Mouse (Mus musculus) stomach, embryonic 15.5 days (tissue): ENCODE measurements at regions not wholly inside any gene's neighbourhood (a gene's known extent, or its start where the extent isn't known, plus 50 kb on each side); places are given as distances from the start of the nearest gene placed in this dataset.

Experiments
- ATAC-seq: fragments of 200-750 bp; cut with Nextera tagmentation; 2 replicates; pipeline ENCODE4 v1.8.0; 2017; ENCODE audit warnings: low read depth, moderate number of reproducible peaks, moderate TSS enrichment; ENCODE audit not compliant: insufficient read depth, low FRiP score
- H3K27ac ChIP-seq: fragments of 300-500 bp; sonication (generic); 2 replicates; pipeline ENCODE4 v1.5.1; 2015; ENCODE audit warnings: mild to moderate bottlenecking, inconsistent platforms
- H3K27me3 ChIP-seq: fragments of 300-500 bp; sonication (generic); replicated peaks from 2 replicates; pipeline ENCODE4 v1.6.1; 2015; ENCODE audit warnings: inconsistent platforms
- H3K36me3 ChIP-seq: fragments of 300-500 bp; sonication (generic); 2 replicates; pipeline ENCODE4 v1.6.1; 2015; ENCODE audit warnings: inconsistent platforms
- H3K4me1 ChIP-seq: fragments of 300-500 bp; sonication (generic); 2 replicates; pipeline ENCODE4 v1.6.1; 2015; ENCODE audit warnings: inconsistent platforms
- H3K4me2 ChIP-seq: fragments of 300-500 bp; sonication (generic); 2 replicates; pipeline ENCODE4 v1.6.1; 2015; ENCODE audit warnings: mild to moderate bottlenecking, inconsistent platforms
- H3K4me3 ChIP-seq: fragments of 300-500 bp; sonication (generic); replicated peaks from 2 replicates; pipeline ENCODE4 v1.5.1; 2015; ENCODE audit warnings: inconsistent platforms
- H3K9ac ChIP-seq: fragments of 300-500 bp; sonication (generic); 2 replicates; pipeline ENCODE4 v1.6.1; 2015; ENCODE audit warnings: inconsistent platforms
- H3K9me3 ChIP-seq: fragments of 300-500 bp; sonication (generic); 2 replicates; pipeline ENCODE4 v1.6.1; 2016; ENCODE audit warnings: inconsistent platforms
- WGBS: fragments of 180-500 bp; shearing (Covaris S2); methylation state at CpG from one replicate; pipeline ENCODE4 v1.1.7; 2015; 5-methylcytosine and 5-hydroxymethylcytosine counted together

DNA sequence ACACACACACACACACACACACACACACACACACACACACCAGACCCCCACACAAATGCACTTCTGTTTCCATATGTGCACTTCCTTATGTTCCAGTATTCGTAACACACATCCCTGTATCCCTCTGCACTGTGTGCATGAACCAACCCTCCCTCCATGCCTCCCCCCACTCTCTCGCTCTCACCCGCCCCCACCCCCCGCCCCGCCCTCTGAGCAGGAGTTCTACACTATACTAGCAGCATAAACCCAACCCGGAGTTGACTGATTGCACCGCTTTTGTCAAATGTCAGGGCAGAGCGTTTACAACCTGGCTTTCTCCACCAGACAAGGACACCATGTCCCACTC lies 81.5 kb upstream of the Zmiz1 start:
- Histone ChIP-seq H3K4me1 (peaks cover 24% of the 10 kb centered on the region), H3K27ac (peak overlapping the region; percentile 99), H3K9ac (no peak overlapping the region; the same call in 1 of the 2 replicates), H3K36me3 (no peaks in the 10 kb centered on the region), H3K9me3 (no peaks in the 10 kb centered on the region), H3K4me3 (peak overlapping the region; percentile 46), H3K4me2 (peak overlapping the region; percentile 68), H3K27me3 (no peaks in the 10 kb centered on the region)
- ATAC-seq, result peak; percentile 79
- 3% methylated on average over 7 of the region's 8 CpGs for WGBS

DNA sequence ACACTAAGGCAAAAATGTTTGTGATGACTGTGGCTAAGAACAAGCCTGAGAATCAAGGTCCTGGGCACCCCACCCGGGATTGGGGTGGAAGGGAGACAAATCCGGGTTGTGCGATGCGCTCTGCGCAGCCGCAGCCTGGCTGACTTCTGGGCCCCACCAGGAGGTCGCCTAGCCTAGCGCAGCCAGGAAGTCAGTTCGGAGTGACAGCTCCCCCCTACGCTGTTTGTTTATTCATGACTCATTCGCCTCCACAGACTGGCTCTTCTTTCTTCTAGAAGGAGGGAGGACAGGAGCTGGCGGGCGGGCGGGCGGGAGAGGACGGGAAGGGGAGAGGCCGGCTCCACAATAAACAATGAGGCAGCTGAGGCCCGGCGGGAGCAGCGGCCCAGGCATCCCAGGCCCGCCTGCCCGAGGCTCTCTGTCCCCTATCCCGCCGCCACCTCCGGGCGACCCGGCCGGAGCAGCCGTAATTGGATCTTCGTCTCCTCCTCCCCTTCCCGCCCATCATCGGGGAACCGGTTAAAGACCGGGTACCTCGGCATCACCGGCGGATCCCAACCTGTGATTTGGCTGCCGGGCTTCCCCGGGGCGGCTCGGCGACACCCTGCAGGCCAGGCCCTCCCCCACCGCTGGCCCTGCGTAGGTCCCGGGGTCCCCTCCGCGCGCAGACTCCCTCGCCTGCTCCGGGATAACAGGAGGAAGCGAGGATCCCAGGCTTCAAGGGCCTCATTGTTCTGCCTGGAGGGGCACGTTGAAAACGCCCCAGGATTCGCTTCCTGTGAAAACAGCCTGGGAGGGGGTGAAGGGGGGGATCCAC lies 80.9 kb upstream of the Zmiz1 start:
- Histone ChIP-seq H3K27ac (peak overlapping the region; percentile 99), H3K9me3 (no peaks in the 10 kb centered on the region), H3K36me3 (no peaks in the 10 kb centered on the region), H3K4me1 (peaks cover 24% of the 10 kb centered on the region), H3K9ac (peak overlapping the region; percentile 58), H3K4me3 (peak overlapping the region; percentile 46), H3K4me2 (peak overlapping the region; percentile 68), H3K27me3 (no peaks in the 10 kb centered on the region)
- under 1% methylated on average over 52 of the region's 54 CpGs for WGBS
- ATAC-seq, result peak; percentile 90

DNA sequence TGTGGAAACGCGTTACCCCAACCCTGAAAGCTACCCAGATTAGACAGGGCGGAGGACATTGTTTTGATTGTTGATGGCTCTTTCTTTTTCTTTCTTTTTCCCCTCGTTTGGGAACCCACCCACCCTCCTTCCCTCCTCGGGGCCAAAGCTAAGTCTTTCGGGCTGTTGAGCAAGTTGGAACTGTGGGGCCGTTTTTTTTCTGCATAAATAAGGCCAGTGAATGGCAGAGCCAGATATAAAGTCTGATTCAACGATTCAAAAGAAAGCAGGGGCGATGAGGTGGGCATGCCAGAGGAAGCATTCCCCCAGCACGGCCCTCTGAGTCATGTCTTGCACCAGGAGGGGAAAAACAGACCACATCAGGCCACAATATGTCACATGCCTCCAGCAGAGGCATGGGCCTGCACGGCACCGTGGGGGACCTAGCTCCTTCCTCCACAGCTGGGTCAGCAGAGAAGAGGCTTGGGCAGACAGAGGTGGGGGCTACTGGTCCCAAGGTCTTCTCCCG lies 80.2 kb upstream of the Zmiz1 start:
- Histone ChIP-seq H3K36me3 (no peaks in the 10 kb centered on the region), H3K4me2 (peak overlapping the region; percentile 68), H3K27me3 (no peaks in the 10 kb centered on the region), H3K27ac (peak overlapping the region; percentile 99), H3K9me3 (no peaks in the 10 kb centered on the region), H3K9ac (peak overlapping the region; percentile 58), H3K4me1 (peaks cover 24% of the 10 kb centered on the region), H3K4me3 (peak overlapping the region; percentile 46)
- 5% methylated on average over 13 of the region's 13 CpGs for WGBS
- ATAC-seq, result no peak

DNA sequence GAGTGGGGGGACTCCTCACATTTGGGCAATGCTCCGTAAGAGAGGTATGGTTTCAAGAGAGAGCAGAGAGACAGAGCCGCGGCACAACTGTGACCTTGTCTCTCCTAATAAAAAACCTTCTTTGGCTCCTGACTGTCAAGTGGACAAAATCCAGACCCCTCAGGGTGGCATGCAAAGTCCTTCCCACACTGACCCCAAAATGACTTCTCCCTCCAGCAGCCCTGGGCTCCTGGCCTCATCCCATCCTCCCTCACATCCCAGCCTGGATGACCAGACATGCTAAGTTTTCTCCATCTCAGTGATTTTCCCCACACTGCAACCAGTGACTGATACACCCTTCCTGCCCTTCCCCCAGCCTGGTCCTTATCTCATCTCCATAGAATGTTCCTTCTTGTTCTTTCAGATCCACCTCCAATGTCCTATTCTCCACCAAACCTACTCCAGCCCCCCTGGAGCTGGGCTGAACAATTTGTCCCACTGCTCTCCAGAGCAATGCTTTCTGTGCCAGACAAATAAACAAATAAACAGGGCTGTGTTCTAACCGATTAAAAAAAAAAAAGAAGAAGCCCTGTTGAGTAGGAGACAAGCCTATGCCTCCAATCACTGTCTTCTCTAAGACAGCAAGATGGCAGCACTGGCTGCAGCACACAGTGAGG lies 75.7 kb upstream of the Zmiz1 start:
- ATAC-seq, result no peak
- Histone ChIP-seq H3K27me3 (no peaks in the 10 kb centered on the region), H3K27ac (no peak overlapping the region), H3K4me2 (no peak overlapping the region), H3K4me3 (no peak overlapping the region), H3K36me3 (no peaks in the 10 kb centered on the region), H3K9me3 (no peaks in the 10 kb centered on the region), H3K4me1 (peaks cover 10% of the 10 kb centered on the region; the same call in 1 of the 2 replicates), H3K9ac (no peak overlapping the region)
- WGBS, result 45% methylated on average over 4 of the region's 4 CpGs

DNA sequence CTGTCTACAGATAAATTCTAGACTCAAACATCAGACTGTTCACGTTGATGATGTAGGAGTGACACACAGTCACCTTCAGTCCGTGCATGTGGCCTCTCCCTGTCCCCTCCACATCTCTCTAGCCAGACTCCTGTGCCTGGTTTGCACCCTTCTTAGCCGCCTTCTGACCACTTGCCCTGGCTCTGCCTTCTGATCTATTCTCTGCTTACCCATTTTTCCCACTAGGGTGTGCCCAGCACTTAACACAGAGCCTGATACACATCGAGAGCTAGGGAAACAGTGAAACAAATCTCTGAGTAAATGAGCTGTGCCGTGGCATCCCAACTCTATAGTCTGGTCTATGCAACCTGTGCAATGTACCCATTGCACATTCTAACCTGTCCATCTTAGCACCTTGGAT lies 73.3 kb upstream of the Zmiz1 start:
- Histone ChIP-seq H3K4me1 (peaks cover 6% of the 10 kb centered on the region; the same call in 1 of the 2 replicates), H3K4me2 (no peak overlapping the region), H3K36me3 (no peaks in the 10 kb centered on the region), H3K27ac (no peak overlapping the region), H3K4me3 (no peak overlapping the region), H3K27me3 (no peaks in the 10 kb centered on the region), H3K9me3 (no peaks in the 10 kb centered on the region), H3K9ac (no peak overlapping the region)
- 48% methylated on average over 5 of the region's 5 CpGs for WGBS
- ATAC-seq, result no peak

DNA sequence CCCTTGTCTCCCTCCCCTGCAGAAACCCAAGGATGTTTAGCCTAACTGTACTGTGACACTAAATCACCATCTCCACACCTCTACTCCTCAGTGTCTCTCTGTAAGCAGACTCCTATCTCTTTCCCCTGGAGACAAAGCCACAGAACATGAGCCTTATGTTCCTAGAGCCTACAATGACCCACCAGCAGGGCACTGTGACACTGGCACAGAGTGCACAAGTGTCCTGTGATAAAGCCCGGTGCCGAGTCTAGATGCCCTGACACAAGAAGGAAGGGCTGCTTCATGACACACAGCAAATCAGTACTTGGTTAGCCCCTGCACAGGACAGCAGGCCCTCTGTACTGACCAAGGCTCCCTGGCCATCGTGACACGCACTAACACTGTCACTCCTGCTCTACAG lies 71.2 kb upstream of the Zmiz1 start:
- peaks cover 6% of the 10 kb centered on the region; the same call in 1 of the 2 replicates for H3K4me1 ChIP-seq
- H3K9ac ChIP-seq, result no peak overlapping the region
- no peak for ATAC-seq
- 93% methylated on average over 4 of the region's 4 CpGs for WGBS
- H3K27ac ChIP-seq, result no peak overlapping the region
- H3K4me2 ChIP-seq, result no peak overlapping the region
- no peaks in the 10 kb centered on the region for H3K9me3 ChIP-seq
- H3K4me3 ChIP-seq, result no peak overlapping the region
- no peaks in the 10 kb centered on the region for H3K36me3 ChIP-seq
- H3K27me3 ChIP-seq, result no peaks in the 10 kb centered on the region

DNA sequence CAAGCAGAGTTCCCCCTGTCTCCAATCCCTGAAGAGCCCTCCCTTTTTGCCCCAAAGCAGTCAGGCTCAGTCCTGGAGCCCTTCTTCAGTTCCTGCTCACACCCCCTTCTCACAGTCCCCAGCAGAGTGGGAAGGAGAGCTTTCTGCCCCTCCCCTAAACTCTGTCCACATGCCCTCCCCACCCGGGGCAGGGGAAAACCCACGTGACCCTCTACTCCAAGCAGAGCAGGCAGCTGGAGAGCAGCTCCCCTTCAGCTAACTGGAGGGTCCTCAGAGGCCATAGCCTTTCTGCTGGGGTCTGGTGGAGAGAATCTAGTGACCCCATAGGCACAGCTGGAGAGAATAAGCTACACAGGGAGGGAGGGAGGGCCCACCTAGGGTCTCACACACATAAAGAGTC lies 69.7 kb upstream of the Zmiz1 start:
- peak; percentile 63; the same call in 1 of the 2 replicates for ATAC-seq
- H3K4me1 ChIP-seq, result peaks cover 6% of the 10 kb centered on the region; the same call in 1 of the 2 replicates
- no peak overlapping the region for H3K4me2 ChIP-seq
- no peaks in the 10 kb centered on the region for H3K36me3 ChIP-seq
- WGBS, result 7% methylated on average over 2 of the region's 2 CpGs
- H3K27ac ChIP-seq, result no peak overlapping the region
- H3K9ac ChIP-seq, result no peak overlapping the region
- no peaks in the 10 kb centered on the region for H3K9me3 ChIP-seq
- H3K4me3 ChIP-seq, result no peak overlapping the region
- H3K27me3 ChIP-seq, result no peaks in the 10 kb centered on the region

DNA sequence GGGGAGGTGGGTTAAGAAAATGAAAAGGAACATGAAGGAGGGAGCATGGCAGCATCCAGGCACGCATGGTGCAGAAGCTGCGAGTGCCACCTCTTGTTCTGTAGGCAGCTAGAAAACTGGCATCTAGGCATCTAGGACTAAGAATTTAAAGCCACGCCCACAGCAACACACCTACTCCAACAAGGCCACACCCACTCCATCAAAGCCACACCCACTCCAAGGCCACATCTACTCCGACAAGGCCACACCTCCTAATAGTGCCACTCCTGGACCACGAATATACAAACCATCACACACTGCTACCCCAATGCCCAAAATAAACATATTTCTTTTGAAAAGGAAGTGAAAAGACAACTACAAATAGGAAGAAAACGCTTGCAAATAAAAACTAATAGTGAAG lies 66.6 kb upstream of the Zmiz1 start:
- peaks cover 15% of the 10 kb centered on the region for H3K4me1 ChIP-seq
- H3K9me3 ChIP-seq, result no peaks in the 10 kb centered on the region
- 67% methylated on average over 6 of the region's 6 CpGs for WGBS
- H3K27me3 ChIP-seq, result no peaks in the 10 kb centered on the region
- no peak overlapping the region for H3K4me2 ChIP-seq
- no peak overlapping the region for H3K4me3 ChIP-seq
- no peaks in the 10 kb centered on the region for H3K36me3 ChIP-seq
- no peak overlapping the region for H3K27ac ChIP-seq
- ATAC-seq, result no peak
- H3K9ac ChIP-seq, result no peak overlapping the region

DNA sequence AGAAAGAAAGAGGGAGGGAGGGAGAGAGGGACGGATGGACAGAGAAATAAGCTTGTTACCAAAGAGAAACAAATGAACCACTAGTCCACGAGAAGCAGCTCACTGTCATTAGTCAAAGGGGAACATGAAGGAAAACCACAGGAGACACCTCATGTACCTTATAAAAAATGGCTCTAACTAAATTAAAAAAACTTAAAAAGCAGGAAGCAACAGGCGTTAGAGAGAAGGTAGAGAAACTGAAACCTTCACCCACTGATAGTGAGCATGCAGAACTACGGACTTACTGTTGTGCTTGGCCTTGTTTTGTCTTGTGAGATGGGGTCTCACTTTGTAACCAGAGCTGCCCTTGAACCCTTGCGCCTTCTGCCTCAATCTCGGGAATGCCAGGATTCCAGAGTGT lies 66.0 kb upstream of the Zmiz1 start:
- H3K4me3 ChIP-seq, result no peak overlapping the region
- H3K36me3 ChIP-seq, result no peaks in the 10 kb centered on the region
- H3K4me2 ChIP-seq, result no peak overlapping the region
- ATAC-seq, result no peak
- no peaks in the 10 kb centered on the region for H3K27me3 ChIP-seq
- no peaks in the 10 kb centered on the region for H3K9me3 ChIP-seq
- H3K4me1 ChIP-seq, result peaks cover 21% of the 10 kb centered on the region
- H3K9ac ChIP-seq, result no peak overlapping the region
- whole genome bisulfite sequencing, result 81% methylated on average over 6 of the region's 6 CpGs
- no peak overlapping the region for H3K27ac ChIP-seq

DNA sequence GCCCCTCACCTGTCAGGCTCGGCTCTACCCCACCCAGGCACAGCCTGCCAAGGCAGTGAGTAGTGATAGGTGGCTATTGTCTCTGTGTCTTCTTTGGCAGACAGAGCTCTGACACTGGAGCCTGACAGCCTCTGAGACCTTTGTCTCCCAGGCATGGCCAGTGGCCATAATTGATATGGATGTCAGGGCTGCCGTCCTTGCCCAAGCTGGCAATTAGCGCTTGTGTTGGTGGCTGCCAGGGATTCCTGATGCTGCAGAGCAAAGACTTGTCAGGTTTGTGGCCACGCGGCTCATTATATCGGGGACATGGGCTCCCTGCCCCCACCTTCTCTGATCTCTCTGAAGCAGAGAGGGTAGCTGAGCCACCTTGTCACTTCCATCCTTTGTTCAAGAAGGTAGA lies 64.1 kb upstream of the Zmiz1 start:
- H3K27ac ChIP-seq, result no peak overlapping the region
- no peak overlapping the region for H3K9ac ChIP-seq
- no peak for ATAC-seq
- no peaks in the 10 kb centered on the region for H3K27me3 ChIP-seq
- no peaks in the 10 kb centered on the region for H3K9me3 ChIP-seq
- H3K4me1 ChIP-seq, result peaks cover 22% of the 10 kb centered on the region
- 81% methylated on average over 6 of the region's 6 CpGs for WGBS
- no peak overlapping the region for H3K4me3 ChIP-seq
- no peaks in the 10 kb centered on the region for H3K36me3 ChIP-seq
- H3K4me2 ChIP-seq, result no peak overlapping the region

DNA sequence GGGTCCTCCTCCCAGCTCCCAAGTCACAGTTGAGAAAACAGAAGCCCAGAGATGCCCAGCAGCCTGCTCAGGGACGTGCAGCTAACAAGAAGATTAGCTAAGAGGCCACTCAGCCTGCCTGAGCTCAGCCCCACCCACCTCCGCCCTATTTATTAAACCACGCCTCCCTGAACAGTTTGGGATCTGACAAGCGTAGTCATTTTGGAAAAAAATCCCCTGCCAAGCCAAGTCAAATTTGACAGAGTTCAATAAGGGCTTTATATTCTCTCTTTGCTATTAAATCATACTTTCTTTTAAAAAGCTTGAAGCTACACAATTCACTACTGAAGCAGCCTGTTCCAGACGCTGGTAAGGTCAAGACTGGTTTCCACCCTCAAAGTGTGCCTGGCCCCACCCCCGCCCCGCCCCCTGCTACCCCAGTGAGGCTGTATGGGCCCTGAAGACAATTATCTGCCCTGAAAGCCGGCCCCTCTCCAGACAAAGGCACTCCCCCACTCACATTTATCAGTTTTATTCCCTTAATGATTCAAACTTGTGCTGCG lies 61.9 kb upstream of the Zmiz1 start:
- peak overlapping the region; percentile 27 for H3K4me3 ChIP-seq
- peaks cover 27% of the 10 kb centered on the region for H3K4me1 ChIP-seq
- H3K36me3 ChIP-seq, result no peaks in the 10 kb centered on the region
- H3K9me3 ChIP-seq, result no peaks in the 10 kb centered on the region
- peak overlapping the region; percentile 51 for H3K27ac ChIP-seq
- no peak overlapping the region for H3K9ac ChIP-seq
- WGBS, result 4% methylated on average over 9 of the region's 9 CpGs
- peak; percentile 86 for ATAC-seq
- peak overlapping the region; percentile 45 for H3K4me2 ChIP-seq
- H3K27me3 ChIP-seq, result no peaks in the 10 kb centered on the region

DNA sequence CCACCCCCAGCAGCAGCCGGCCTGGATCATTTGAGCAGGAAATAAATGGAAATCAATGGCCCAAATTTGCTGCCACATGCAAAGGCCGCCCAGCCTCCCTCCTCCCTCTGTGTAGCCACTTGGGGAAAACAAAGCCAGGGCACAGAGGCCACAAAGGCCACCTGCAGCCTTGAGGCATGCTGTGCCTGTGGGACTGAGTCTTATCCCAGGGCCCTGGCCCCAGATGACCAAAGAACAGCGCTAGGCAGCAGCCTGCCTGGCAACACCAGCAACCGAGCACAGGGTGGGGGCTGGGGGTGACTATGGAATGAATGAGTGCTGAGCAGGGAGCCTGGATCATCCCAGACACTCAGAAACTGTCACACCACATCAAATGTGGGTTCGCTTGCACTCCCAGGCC lies 61.2 kb upstream of the Zmiz1 start:
- Histone ChIP-seq H3K36me3 (no peaks in the 10 kb centered on the region), H3K27me3 (no peaks in the 10 kb centered on the region), H3K9ac (no peak overlapping the region), H3K4me2 (no peak overlapping the region), H3K27ac (peak overlapping the region; percentile 51), H3K4me3 (no peak overlapping the region), H3K4me1 (peaks cover 27% of the 10 kb centered on the region), H3K9me3 (no peaks in the 10 kb centered on the region)
- WGBS, result 37% methylated on average over 5 of the region's 5 CpGs
- no peak for ATAC-seq
